Mouse (Mus musculus): ENCODE data around the gene Smim24.

Gene Smim24

DNA sequence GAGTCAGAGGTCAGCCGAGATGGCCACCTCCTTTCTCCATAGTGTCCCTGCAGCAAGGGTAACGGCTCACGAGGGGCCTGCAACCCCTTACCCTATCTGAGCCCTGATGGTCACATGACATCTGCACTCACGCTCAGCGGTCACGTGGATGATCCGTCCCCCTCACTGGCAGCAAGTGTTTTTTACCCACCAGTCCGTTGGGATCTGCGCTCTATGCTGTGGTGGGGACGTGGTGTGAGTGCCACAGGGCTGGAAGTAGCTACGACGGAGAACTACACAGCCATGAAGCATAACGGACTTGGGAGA is 15.5 kb downstream of the Smim24 start:
- in situ Hi-C loops (cut with MboI, MseI), result no loop called here

GRCm38 (mm10) chr10:81408871-81409291 is 16.0 kb downstream of the Smim24 start:
- in situ Hi-C loops (cut with MboI, MseI), result no loop called here

- in situ Hi-C loops (cut with MboI, MseI), result no loop called here
Measured at GRCm38 (mm10) chr10:81409330-81409729, 16.5 kb downstream of the Smim24 start.

DNA sequence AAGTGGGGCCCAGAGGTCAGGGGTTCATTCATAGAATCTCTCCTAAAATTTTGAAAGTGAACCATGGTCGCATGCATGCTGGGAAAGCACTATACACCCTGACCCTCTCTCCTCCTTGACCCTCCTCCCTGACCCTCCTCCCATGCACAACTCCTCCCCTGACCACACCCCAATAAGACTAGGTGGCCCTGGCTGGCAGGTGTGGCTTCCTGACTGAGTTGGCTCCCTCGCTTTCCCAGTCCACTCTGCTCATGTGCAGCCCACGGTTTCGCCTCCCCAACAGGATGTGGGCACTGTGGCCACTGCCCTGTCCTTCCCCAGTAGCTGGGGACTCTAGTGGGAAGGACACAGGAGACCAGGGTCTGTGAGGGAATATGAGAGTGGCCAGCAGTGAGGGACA is 17.5 kb downstream of the Smim24 start:
- in situ Hi-C loops (cut with MboI, MseI), result no loop called here

DNA sequence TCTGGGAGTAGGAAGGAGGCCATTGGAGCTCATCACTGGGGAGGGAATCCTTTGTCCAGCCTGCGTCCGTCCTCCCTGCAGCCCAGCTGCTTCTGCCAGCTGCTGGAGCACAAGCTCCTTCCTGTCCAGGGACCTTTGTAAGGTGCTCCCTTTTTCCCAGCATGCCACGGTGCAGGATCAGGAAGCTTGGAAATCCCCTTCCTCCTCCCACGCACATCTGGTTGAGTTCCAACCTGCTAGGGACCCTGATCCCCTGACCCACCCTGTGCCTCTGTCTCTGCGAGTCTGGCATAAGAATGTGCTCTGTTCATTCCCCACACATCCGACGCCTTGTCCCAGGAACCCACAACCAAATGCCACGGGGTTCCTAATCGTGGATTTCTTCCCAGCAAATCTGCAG is 18.1 kb downstream of the Smim24 start:
- in situ Hi-C loops (cut with MboI, MseI), result no loop called here

- in situ Hi-C loops (cut with MboI, MseI), result no loop called here
Measured at GRCm38 (mm10) chr10:81411471-81412400, 18.9 kb downstream of the Smim24 start.

DNA sequence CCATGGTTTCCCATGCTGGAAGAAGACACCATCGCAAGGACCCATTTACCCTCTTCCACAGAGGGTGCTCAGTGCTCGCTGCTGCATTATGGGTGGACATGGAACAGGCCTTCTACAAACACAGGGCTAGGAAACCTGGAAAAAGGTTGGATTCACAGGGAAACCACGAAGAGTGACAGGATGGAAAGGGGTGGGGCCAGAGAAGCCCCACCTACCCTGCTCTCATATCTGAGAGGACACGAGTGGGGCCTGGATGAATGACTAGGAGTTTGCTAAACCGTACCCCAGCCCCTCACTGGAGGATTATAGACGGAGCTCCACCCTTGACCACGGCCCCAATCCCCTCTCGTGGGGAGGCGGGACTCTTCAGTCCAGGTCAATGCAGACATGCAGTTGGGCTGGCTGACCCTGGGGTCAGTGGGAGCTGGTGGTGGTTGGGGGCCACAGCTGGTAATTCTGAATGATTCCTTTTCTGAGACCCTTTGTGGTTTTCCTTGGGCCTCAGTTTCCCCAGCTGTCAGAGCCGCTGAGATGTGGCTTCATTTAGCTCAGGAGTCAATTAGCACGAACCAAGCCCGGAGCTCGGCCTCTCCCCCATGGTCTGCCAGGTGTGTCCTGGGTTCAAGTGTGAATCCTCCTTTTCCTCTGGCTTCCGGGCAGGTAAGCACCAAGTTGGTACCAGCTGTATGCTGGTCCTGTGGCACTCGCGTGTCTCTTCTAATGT is 19.9 kb downstream of the Smim24 start:
- in situ Hi-C loops (cut with MboI, MseI), result no loop called here

GRCm38 (mm10) chr10:81413310-81414261 is 20.7 kb downstream of the Smim24 start:
- in situ Hi-C loops (cut with MboI, MseI), result no loop called here

DNA sequence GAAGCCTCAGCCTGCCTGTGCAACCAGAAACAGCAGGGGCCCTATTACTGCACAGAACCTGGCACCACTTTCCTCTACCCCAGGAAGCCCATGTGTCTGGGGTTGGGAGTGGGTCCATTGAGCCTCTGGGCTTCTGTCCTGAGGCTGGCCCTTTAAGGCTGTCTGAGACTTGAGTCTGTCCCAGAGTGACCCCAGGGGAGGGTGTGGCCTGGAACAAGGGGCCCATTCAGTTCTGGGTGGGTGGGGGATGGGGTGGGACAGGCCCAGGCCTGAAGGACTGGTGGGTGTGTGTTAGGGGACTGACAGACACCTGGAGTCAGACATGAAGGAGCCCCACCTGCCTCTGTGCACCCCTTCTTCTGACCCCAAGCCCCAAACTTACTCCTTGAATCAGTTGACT is 21.8 kb downstream of the Smim24 start:
- in situ Hi-C loops (cut with MboI, MseI), result no loop called here

GRCm38 (mm10) chr10:81415146-81415545 is 22.3 kb downstream of the Smim24 start:
- in situ Hi-C loops (cut with MboI, MseI), result no loop called here

DNA sequence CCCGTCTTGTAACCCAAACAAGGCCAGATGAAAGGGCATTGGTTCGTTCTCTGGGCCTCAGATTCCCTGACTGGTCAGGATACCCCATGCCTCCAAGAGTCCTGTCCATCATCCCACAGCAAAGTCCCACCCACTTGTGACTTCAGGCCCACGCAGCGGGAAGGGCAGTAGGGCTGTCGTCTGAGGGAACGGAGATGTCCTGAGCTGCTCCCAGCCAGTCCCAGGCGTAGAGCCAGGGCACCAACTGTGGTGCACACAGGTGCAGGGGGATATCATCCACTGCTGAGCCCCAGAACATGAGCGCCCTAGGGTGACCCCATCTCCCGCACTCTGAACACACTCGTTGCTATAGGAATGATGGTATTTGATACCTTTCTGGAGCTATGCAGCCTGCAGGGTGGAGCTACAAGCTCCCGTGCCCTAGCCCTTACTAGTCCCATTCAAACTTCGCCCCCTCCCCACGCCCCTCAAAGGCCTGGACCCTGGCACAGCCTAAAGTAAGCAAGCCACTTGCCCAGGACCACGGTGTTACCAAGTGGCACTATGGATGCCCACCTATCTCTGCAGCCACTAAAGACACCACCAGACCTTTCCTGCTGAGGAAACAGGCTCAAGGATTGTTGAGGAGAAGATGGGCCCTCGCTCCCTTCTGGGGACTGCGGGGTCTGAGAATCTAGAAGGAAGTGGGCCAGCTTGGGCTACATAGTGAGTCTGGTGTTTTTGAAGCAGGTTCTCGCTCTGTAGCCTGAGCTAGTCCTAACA is 22.9 kb downstream of the Smim24 start:
- in situ Hi-C loops (cut with MboI, MseI), result no loop called here

GRCm38 (mm10) chr10:81416581-81417226 is 23.9 kb downstream of the Smim24 start:
- in situ Hi-C loops (cut with MboI, MseI), result no loop called here

DNA sequence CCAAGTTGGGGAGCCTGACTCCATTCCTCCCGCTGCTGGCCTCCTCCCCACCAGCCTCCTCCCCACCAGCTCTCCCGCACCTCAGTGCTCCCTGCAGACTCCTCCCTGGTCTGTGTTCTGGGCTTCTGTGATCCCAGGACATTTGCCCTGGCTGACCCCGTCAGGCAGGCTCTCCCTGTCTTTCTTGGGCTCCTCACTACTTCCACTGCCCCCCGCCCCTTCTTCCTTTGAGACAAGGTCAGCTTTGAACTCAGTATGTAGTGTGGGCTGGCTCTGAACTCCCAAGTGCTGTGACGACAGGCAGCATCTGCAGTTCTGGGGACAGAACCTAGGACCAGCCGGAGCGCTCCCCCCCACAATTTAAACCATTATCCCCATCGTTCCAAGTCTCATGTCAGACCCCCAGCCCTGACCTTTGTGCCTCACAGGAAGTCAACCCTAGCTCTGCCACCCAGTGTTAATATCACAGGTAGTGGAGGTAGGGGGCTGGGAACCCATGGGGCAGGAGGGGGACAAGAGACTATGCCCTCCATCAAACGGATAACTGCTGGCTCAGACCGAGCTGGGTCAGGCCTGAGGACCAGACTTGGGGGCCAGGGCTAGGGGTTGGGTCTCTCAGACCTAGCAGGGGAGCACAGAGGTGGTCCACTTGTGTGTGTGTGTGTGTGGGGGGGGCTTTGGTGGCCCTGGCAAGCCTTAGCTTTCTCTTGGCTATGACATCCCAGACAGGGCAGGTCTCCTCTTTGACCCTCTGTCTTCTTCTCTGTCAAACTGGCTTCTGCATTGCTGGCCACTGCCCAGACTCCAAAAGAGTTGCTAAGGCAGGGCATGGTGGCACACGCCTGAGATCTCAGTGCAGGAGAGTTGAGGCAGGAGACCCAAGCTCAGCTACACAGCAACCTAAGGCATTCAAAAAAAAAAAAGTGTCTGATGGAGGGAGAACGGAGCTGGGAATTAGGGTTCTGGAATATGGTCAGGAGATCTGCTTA is 24.7 kb downstream of the Smim24 start:
- in situ Hi-C loops (cut with MboI, MseI), result no loop called here

- in situ Hi-C loops (cut with MboI, MseI), result no loop called here
Measured at GRCm38 (mm10) chr10:81418216-81419070, 25.6 kb downstream of the Smim24 start.

DNA sequence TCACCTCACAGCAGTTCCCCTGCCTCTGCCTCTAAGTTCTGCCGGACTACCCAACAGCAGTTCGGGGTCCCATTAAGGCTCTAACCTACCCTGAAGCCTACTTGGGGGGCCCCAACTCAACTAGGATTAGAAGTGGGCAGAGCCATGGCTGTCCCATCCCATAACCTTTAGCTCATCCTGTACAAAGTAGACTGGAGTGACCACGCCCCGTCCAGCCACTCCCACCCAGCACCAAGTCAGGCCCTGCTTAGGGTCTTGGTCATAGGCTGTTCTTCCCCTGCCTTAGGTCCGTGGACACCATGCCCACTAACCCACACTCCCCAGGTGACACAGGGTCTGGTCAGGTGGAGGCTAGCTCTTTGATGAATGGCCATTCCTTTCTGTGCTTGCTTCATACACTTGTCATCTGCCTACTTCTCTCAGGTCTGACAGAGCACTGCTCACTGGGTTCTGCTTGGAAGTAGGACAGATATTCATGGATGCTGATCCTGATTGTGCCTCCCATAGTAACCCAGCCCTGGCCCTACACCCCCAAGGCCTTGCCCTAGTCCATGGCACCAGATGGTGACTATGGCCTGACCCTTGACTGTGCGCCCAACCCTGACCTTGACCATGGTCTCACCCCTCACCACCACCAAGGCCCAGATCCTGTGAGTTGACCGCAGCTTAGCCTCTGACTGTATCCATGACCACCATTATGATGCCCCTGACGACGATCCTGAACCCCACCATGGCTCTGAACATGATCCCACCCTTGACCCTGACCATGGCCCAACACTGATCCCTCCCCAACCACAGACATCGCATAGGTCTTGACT is 26.5 kb downstream of the Smim24 start:
- in situ Hi-C loops (cut with MboI, MseI), result no loop called here

GRCm38 (mm10) chr10:81420191-81420767 is 27.4 kb downstream of the Smim24 start:
- in situ Hi-C loops (cut with MboI, MseI), result loop anchor here (10.0 kb wide), 1 partner anchor 1675 kb away; no protein-coding TSS in a partner anchor

Measured in regulatory T cell (primary cell).